Mouse (Mus musculus): ENCODE measurements around the gene Fam222a.

Fam222a gene

DNA sequence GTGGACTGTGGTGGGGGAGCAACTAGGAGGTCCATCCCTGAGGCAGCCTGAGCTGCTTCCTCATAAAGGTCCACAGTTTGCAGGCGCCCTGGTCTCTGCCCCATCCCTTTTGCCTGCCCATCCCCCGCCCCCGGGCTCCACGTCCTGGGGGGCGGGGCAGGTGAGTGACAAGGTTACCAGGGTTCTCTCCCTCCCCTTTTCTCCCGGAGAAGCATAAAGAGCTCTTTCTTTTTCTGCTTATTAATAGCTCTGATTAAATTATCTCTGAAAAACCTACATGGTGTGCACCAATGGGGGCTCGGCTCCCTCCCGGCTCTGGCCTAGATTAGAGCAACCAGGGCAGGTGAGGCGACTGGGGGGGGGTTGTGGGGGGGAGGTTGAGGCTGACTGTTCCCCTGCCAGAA is 7.3 kb upstream of the Fam222a start:
- no peak for DNase-seq (ENCODE audit: low read depth)

- no peak for DNase-seq (ENCODE audit: low read depth)
Measured at GRCm38 (mm10) chr5:114560965-114561364, 6.9 kb upstream of the Fam222a start.

GRCm38 (mm10) chr5:114563994-114564393 is 3.8 kb upstream of the Fam222a start:
- DNase-seq (ENCODE audit: low read depth) = no peak

DNA sequence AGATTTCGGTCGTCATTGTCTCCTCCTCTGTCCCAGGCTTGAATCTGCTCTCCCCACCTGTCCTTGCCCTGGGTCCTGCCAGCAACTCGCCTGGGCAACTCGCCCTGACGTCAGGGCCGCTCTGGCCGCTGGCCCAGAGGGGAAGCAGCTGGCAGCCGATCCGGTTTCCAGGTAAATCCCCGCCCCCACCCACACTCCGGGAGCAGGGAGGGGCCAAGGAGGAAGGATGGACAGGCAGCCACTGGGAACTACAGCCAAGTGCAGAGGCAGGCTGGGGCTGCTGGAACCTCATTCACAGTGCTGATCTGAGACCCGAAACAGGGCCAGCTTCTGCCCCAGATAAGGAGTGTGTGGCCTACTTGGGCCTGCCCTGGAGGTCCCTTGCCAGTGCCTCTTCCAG is 2.5 kb upstream of the Fam222a start:
- DNase-seq (ENCODE audit: low read depth) = no peak

- DNase-seq (ENCODE audit: low read depth) = no peak
Measured at GRCm38 (mm10) chr5:114565751-114566150, 2.1 kb upstream of the Fam222a start.

- no peak for DNase-seq (ENCODE audit: low read depth)
Measured at GRCm38 (mm10) chr5:114566461-114566860, 1.4 kb upstream of the Fam222a start.

GRCm38 (mm10) chr5:114567075-114567517 is 720 bp upstream of the Fam222a start:
- DNase-seq (ENCODE audit: low read depth) = peak; percentile 74

DNA sequence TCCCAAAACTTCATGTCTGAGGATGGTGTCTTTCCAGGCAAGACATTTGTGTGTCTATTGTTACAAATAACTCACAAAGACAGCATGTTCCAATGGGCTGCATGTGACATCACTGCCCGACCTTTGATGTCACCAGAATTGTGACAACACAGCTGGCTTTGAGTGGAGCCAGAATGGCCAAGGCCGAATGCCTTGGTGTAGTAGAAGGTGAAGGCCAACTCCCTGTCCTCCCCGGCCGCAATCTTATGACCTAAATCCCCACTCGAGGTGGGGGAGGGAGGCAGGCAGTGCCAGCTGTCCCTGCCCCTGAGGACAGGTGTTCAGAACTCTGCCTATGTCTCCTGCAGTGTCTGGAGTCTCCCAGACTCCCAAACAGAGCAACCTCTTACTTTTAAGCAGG is 1.0 kb downstream of the Fam222a start:
- DNase-seq (ENCODE audit: low read depth) = no peak

- no peak for DNase-seq (ENCODE audit: low read depth)
Measured at GRCm38 (mm10) chr5:114569918-114570670, 2.3 kb downstream of the Fam222a start.

DNA sequence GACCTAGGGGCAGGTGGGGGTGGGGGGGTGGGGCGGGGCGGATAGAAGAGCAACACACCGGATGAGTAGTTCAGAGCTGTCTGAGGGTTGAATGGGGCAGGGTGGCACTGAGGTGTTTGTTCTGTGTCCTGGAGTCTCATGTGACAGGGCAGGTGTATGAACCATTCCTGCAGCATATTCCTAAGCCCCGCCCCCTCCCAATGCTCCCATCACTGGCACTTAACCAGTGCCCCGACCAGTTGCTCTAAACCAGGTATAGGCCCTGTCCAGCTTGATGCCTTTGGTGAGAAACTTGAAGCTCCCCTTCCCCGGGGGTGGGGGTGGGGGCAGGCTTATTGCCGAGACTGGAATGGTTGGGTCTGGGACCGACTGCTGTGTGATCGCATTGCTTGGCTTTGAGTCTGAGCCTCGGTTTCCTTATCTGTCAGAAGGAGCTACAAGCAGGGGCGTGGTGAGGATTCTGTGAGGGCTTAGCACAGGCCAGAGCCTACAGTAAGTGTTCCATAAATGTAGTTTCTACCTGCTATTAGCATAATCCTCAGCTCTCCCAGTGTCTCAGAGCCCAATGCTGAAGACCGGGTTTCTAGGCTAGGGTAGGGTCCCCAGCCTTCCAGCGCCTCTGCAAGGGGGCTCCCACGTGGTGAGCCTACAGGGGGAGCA is 3.1 kb downstream of the Fam222a start:
- DNase-seq (ENCODE audit: low read depth) = no peak

DNA sequence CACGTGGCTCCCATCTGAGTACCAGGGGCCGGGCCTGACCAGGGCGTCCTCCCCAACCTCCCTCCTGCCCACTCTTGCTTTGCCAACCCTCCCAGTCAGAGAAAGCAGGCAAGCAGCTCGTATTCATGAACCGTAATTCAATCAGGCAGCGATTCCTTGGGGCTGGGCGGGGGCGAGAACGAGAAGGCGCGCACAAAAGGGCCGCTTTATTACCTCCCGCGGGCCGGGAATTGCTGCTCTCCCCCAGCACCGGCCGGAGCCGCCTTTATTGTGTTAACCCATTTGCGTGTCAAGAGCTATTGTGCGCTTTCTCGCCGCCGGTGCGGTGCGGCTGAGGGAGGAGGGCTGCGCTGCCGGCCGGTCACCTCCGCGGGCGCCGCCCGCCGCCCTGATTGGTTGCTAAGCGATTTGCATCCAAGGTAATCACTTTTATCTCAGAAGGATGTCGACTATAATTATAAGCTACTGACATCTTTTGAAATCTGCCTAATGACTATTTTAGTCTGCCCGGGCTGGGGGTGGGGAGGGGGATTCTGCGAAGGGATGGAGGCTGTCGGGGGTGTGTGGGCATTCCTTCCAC is 3.7 kb downstream of the Fam222a start:
- no peak for DNase-seq (ENCODE audit: low read depth)

DNA sequence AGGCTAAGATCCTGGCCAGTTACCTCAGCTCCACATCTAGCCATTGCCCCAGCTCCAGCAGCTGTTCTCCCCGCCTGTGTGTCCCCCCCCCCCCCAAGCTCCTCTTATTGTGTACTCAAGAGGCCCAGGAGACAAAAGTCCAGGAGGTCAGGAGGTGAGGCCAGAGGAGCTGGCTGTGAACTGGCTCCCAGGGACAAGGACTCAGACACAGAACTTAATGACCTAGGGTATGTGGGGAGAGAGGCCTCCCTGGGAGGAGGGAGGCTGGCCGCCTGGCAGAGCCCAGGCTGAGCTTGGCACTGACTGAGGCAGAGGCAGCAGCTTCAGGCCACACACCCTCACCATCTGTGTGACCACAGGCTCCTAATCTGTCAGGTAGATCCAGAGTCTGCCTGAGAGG is 5.2 kb downstream of the Fam222a start:
- DNase-seq (ENCODE audit: low read depth) = no peak

DNA sequence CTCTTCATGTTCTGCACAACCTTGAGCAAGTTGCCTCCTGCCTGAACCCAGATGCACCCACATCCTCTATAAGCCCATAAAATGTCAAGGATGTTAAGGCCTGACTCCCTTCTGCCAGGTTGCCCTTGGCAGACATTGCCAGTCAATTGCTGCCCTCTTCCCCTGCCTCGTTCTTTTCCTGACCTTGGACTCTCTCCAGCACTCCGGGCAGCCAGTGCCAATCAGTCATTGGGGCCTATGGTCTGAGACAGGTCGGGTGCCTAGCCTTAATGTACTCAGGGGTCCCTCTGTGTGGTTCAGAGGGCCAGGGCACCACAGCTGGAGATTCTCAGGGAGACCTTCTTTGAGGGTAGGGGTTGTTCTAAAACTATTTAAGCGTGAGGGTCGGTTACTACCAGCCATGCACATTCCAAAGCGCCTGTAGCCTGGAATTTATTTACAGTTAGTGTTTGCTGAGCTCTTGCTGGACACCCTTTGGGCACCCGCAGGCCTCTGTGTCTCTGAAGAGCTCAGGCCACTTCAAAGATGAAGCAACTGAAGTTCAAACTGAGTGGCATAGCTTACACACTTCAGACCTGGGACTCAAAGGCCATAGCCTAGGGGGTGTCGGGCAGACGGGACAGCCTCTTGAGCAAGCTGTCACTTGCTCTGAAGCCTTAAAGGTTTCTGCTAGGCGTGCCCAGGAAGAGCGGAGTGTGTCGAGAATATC is 6.3 kb downstream of the Fam222a start:
- DNase-seq (ENCODE audit: low read depth) = no peak

GRCm38 (mm10) chr5:114575010-114575409 is 7.2 kb downstream of the Fam222a start:
- no peak for DNase-seq (ENCODE audit: low read depth)

DNA sequence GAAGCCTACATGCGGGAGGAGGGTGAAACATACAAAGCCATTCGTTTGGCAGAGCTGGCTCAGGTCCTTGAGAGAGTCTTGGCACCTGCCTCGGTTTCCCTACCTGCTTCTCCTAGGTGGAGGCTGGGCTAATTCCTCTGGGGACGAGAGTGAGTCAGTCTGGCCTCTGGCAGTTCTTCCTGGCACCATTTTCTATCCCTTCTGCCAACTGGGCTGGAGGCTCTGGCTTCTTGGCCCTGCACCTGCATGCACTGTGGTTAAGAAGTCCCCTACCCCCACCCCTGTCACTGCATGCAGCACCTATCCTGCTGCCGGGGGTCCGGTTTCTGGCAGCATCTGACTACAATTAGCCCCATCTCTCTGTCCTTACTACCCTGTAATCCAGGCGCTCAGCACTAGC is 7.7 kb downstream of the Fam222a start:
- DNase-seq (ENCODE audit: low read depth) = no peak

GRCm38 (mm10) chr5:114575986-114576605 is 8.3 kb downstream of the Fam222a start:
- DNase-seq (ENCODE audit: low read depth) = no peak

- no peak for DNase-seq (ENCODE audit: low read depth)
Measured at GRCm38 (mm10) chr5:114578361-114578760, 10.5 kb downstream of the Fam222a start.

- no peak for DNase-seq (ENCODE audit: low read depth)
Measured at GRCm38 (mm10) chr5:114579714-114580357, 12.0 kb downstream of the Fam222a start.

- no peak for DNase-seq (ENCODE audit: low read depth)
Measured at GRCm38 (mm10) chr5:114581486-114581885, 13.7 kb downstream of the Fam222a start.

GRCm38 (mm10) chr5:114583046-114583445 is 15.2 kb downstream of the Fam222a start:
- DNase-seq (ENCODE audit: low read depth) = no peak

GRCm38 (mm10) chr5:114583490-114584175 is 15.8 kb downstream of the Fam222a start:
- DNase-seq (ENCODE audit: low read depth) = no peak
